Mouse (Mus musculus) limb, embryonic 14.5 days (tissue): ENCODE measurements around the gene Hmg20a. TPM values are rescaled to one million over a fixed set of nuclear protein-coding genes. Genes with fewer than 3 reads are reported as not detected.

ENCODE experiments used
- ATAC-seq: fragments of 200-750 bp; cut with Nextera tagmentation; 2 replicates; pipeline ENCODE4 v1.8.0; 2017; ENCODE audit warnings: low read depth, moderate number of reproducible peaks, moderate TSS enrichment; ENCODE audit not compliant: low FRiP score
- DNase-seq: peaks from one replicate; pipeline ENCODE4 v3.0.0-alpha.2; 2015; ENCODE audit warnings: low spot score
- H3K27ac ChIP-seq: fragments of 300-500 bp; sonication (generic); replicated peaks from 2 replicates; pipeline ENCODE4 v1.5.1; 2014; ENCODE audit warnings: low read depth, mild to moderate bottlenecking, low read length, moderate library complexity, mixed read lengths
- H3K27me3 ChIP-seq: fragments of 300-500 bp; sonication (generic); 2 replicates; pipeline ENCODE4 v1.6.1; 2014; ENCODE audit warnings: low read length, mixed read lengths; ENCODE audit not compliant: control insufficient read depth, insufficient read depth
- H3K36me3 ChIP-seq: fragments of 300-500 bp; sonication (generic); 2 replicates; pipeline ENCODE4 v1.6.1; 2014; ENCODE audit warnings: mild to moderate bottlenecking, low read length, moderate library complexity, mixed read lengths; ENCODE audit not compliant: control insufficient read depth, insufficient read depth
- H3K4me1 ChIP-seq: fragments of 300-500 bp; sonication (generic); 2 replicates; pipeline ENCODE4 v1.6.1; 2014; ENCODE audit warnings: antibody characterized with exemption, low read length, mixed read lengths; ENCODE audit not compliant: control insufficient read depth, insufficient read depth
- H3K4me2 ChIP-seq: fragments of 300-500 bp; sonication (generic); replicated peaks from 2 replicates; pipeline ENCODE4 v1.6.1; 2014; ENCODE audit warnings: low read depth, mild to moderate bottlenecking, low read length, moderate library complexity; ENCODE audit not compliant: severe bottlenecking
- H3K4me3 ChIP-seq: fragments of 300-500 bp; sonication (generic); replicated peaks from 2 replicates; pipeline ENCODE4 v1.5.1; 2014; ENCODE audit warnings: low read length
- H3K9ac ChIP-seq: fragments of 300-500 bp; sonication (generic); 2 replicates; pipeline ENCODE4 v1.6.1; 2014; ENCODE audit warnings: mild to moderate bottlenecking, low read depth, low read length, moderate library complexity; ENCODE audit not compliant: severe bottlenecking
- H3K9me3 ChIP-seq: fragments of 300-500 bp; sonication (generic); 2 replicates; pipeline ENCODE4 v1.6.1; 2016; ENCODE audit warnings: low read length; ENCODE audit not compliant: control insufficient read depth
- POLR2A ChIP-seq: fragments of 200-500 bp; IDR thresholded peaks from 2 replicates; pipeline ENCODE4 v1.8.0; 2012; ENCODE audit warnings: inconsistent platforms, mild to moderate bottlenecking, moderate library complexity, borderline replicate concordance; ENCODE audit not compliant: insufficient read depth, insufficient read length; ENCODE audit errors: extremely low read depth
- WGBS: fragments of 180-500 bp; shearing (Covaris S2); extraction: QIAGEN DNeasy Blood & Tissue Kit; methylation state at CpG from one replicate; pipeline ENCODE4 v1.1.7; 2014; 5-methylcytosine and 5-hydroxymethylcytosine counted together
- polyA plus RNA-seq, 2 experiments: library from polyadenylated mRNA; depleted of rRNA in 1 of 2; stranded (reverse) in 1 of 2; unstranded in 1 of 2; fragments of >200 nt; fragmentation: Nextera tagmentation in 1 of 2; extraction: Ambion mirVana in 1 of 2; gene quantifications; 2 replicates each; pipeline versions ENCODE4 v1.2.1 to v1.2.3; 2012 to 2014

The Hmg20a gene
- polyA plus RNA-seq, 2 experiments, result 58.5 to 71.5 TPM

DNA sequence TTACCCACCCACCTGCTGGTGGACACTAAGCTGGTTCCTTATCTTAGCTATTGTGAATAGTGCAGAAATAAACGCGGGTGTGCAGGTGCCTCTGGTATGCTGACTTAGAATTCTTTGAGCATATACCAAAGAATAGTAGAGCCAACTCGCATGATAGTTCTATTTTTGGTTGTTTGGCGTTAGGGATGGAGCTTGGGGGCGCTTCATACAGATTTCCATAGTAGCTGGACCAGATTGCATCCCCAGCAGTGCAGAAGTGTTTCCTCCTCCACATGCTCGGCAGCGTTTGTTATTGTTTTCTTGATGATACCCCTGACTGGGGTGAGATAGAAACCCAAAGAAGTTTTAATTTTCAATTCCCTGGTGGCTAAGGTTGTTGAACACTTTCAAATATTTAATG, 21.3 kb downstream of the Hmg20a start:
- DNase-seq (no peak), ATAC-seq (no peak)
- H3K9ac ChIP-seq, result no peak overlapping the region
- no peak overlapping the region for H3K4me2 ChIP-seq
- no peak for TF ChIP-seq POLR2A
- no peak overlapping the region for H3K4me3 ChIP-seq
- no peaks in the 10 kb centered on the region for H3K9me3 ChIP-seq
- H3K36me3 ChIP-seq, result no peaks in the 10 kb centered on the region
- H3K27ac ChIP-seq, result no peak overlapping the region
- WGBS, result 81% methylated on average over 7 of the region's 7 CpGs
- peaks cover 7% of the 10 kb centered on the region for H3K4me1 ChIP-seq
- H3K27me3 ChIP-seq, result no peaks in the 10 kb centered on the region

DNA sequence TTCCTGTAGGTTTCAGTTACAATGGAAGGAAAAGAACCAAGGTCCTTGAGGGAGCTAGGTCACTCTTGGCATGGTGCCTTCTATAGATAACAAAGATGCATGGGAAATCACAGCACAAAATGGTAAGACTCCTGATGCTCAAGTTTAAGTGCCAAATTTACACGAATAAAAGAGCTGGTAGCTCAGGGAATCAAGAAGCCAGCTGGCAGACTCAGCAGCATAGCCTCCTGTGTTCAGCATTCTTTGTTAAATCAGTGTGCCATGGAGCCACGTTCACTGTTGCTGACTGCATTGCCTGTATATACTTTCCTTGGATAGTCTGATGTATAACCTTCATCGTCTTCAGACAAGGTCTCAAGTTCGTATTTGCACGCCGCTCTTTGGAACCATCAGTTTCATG, 33.2 kb downstream of the Hmg20a start:
- no peaks in the 10 kb centered on the region for H3K9me3 ChIP-seq
- H3K4me1 ChIP-seq, result no peaks in the 10 kb centered on the region
- H3K27me3 ChIP-seq, result no peaks in the 10 kb centered on the region
- H3K27ac ChIP-seq, result no peak overlapping the region
- 92% methylated on average over 6 of the region's 6 CpGs for WGBS
- H3K4me3 ChIP-seq, result no peak overlapping the region
- ATAC-seq (no peak), DNase-seq (no peak)
- H3K4me2 ChIP-seq, result no peak overlapping the region
- no peaks in the 10 kb centered on the region; the same call in 1 of the 2 replicates for H3K36me3 ChIP-seq
- H3K9ac ChIP-seq, result no peak overlapping the region
- TF ChIP-seq POLR2A, result no peak

DNA sequence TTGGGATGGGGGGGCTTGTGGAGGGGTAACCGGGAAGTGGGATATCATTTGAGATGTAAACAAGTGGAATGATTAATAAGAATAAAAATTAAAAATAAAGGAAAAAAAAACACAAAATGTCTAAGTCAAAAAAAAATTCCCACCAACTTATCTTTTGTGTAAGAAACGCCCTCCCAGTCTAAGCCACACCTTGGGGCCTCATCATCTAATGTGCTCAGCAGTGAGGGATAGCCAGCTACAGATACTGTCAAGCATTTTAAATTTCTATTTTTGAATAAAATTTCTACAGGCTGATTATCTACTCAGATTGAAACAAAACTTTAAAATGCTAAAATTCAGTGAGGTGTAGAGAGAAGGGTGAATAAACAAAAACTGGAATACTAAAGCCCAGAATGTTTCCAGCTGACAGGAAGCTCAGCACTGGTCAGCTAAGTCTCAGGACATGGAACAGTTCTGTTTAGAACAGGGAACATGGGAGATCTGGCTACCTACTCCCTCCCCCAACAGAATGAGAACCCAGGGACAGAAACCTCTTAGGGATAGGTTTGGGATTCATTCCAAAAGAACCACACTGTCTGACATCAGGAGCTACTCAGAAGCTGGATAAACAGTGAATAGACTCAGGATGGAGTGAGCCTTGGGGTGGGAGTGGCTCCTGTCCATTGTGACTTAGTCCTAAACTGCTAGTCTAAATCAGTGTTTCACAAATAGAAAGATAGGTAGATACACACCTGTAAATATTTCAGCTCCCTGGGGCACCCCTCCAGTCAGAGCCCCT, 34.8 kb downstream of the Hmg20a start:
- TF ChIP-seq POLR2A, result no peak
- no peaks in the 10 kb centered on the region for H3K9me3 ChIP-seq
- no peak overlapping the region for H3K4me2 ChIP-seq
- no peaks in the 10 kb centered on the region; the same call in 1 of the 2 replicates for H3K36me3 ChIP-seq
- 88% methylated on average over 2 of the region's 2 CpGs for whole genome bisulfite sequencing
- H3K9ac ChIP-seq, result no peak overlapping the region
- ATAC-seq (no peak), DNase-seq (no peak)
- no peak overlapping the region for H3K4me3 ChIP-seq
- H3K4me1 ChIP-seq, result no peaks in the 10 kb centered on the region
- no peak overlapping the region for H3K27ac ChIP-seq
- H3K27me3 ChIP-seq, result no peaks in the 10 kb centered on the region

DNA sequence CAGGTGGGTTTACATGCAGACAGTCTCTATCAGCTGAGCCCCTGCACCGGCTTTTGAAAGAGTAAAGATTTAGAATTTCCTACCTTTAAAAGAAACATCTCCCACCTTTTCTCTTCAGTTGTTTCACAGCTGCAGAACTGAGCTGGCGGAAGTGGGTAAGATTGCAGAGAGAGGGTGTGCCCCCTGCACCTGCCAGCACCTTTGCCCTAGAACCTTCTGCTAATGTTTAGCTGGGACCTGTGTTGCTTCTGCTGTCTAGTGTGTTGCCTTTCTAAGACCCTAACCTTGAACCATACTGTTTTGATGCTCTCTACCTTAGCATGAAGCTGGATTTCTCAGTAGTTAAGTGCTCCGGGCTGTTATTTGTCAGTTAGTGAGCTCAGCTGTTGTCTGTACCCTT, 38.0 kb downstream of the Hmg20a start:
- Histone ChIP-seq H3K27ac (no peak overlapping the region), H3K4me3 (no peak overlapping the region), H3K9me3 (no peaks in the 10 kb centered on the region), H3K36me3 (no peaks in the 10 kb centered on the region; the same call in 1 of the 2 replicates), H3K4me2 (no peak overlapping the region), H3K4me1 (no peaks in the 10 kb centered on the region; the same call in 1 of the 2 replicates), H3K27me3 (no peaks in the 10 kb centered on the region), H3K9ac (no peak overlapping the region)
- no peak for DNase-seq
- TF ChIP-seq POLR2A, result no peak
- 91% methylated on average over 3 of the region's 3 CpGs for WGBS
- no peak for ATAC-seq

DNA sequence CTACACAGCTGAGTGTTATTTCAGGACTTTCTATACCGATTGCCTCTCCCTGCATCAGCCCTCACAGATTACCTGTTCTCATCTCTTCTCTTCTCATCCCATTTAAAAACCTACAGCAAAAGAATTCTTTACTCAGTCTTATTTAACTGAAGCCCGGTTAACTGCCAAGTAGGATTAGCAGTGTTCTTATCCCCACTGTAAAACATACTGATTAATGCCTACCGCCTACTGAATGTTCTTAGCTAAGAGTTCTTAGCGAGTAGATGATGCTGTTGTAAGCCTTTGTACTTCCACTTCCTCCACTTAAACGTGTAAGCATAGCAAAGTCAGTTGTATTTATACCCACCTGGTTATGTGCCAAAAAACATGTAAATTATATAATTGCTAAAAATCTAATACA, 42.6 kb downstream of the Hmg20a start:
- Histone ChIP-seq H3K4me1 (peaks cover 21% of the 10 kb centered on the region), H3K27ac (no peak overlapping the region), H3K4me3 (no peak overlapping the region), H3K36me3 (peaks cover under 1% of the 10 kb centered on the region; the same call in 1 of the 2 replicates), H3K9me3 (no peaks in the 10 kb centered on the region), H3K9ac (no peak overlapping the region), H3K4me2 (no peak overlapping the region), H3K27me3 (no peaks in the 10 kb centered on the region)
- ATAC-seq (no peak), DNase-seq (no peak)
- 78% methylated on average over 5 of the region's 5 CpGs for WGBS
- no peak for TF ChIP-seq POLR2A
